Mouse (Mus musculus) olfactory bulb, adult 2 months (tissue): ENCODE data around the gene Pogz. TPM values are rescaled to one million over a fixed set of nuclear protein-coding genes. Genes with fewer than 3 reads are reported as not detected.
A peak's percentile ranks its signal among the peaks of the same experiment; 100 is the strongest.

ENCODE experiments used
- H3K27ac ChIP-seq: fragments of 200-500 bp; 2 replicates; pipeline ENCODE4 v1.5.1; 2012; ENCODE audit warnings: low read depth, low read length; ENCODE audit not compliant: insufficient read depth
- H3K4me1 ChIP-seq: fragments of 200-500 bp; 2 replicates; pipeline ENCODE4 v1.6.1; 2012; ENCODE audit warnings: low read length; ENCODE audit not compliant: control insufficient read depth, insufficient read depth
- H3K4me3 ChIP-seq: fragments of 200-500 bp; 2 replicates; pipeline ENCODE4 v1.5.1; 2012; ENCODE audit warnings: mild to moderate bottlenecking, low read depth, low read length, moderate library complexity; ENCODE audit not compliant: insufficient read depth
- CTCF ChIP-seq: fragments of 200-500 bp; IDR thresholded peaks from 2 replicates; pipeline ENCODE4 v1.5.1; 2012; ENCODE audit warnings: low read depth, mild to moderate bottlenecking, low read length, moderate library complexity; ENCODE audit not compliant: insufficient read depth
- POLR2A ChIP-seq: fragments of 200-500 bp; IDR thresholded peaks from 2 replicates; pipeline ENCODE4 v1.6.1; 2012; ENCODE audit warnings: mild to moderate bottlenecking, low read depth, low read length, moderate library complexity; ENCODE audit not compliant: insufficient read depth
- WGBS: fragments of 180-500 bp; shearing (Covaris S2); methylation state at CpG from one replicate; pipeline ENCODE4 v1.1.7; 2018; 5-methylcytosine and 5-hydroxymethylcytosine counted together
- polyA plus RNA-seq: library from polyadenylated mRNA; stranded (reverse); fragments of >200 nt; gene quantifications from 2 replicates; pipeline ENCODE4 v1.2.4, GENCODE M21; 2012; ENCODE audit warnings: low replicate concordance; ENCODE audit not compliant: missing spikeins, insufficient read depth, insufficient read length

Pogz gene
- polyA plus RNA-seq, 1 experiment = not detected

DNA sequence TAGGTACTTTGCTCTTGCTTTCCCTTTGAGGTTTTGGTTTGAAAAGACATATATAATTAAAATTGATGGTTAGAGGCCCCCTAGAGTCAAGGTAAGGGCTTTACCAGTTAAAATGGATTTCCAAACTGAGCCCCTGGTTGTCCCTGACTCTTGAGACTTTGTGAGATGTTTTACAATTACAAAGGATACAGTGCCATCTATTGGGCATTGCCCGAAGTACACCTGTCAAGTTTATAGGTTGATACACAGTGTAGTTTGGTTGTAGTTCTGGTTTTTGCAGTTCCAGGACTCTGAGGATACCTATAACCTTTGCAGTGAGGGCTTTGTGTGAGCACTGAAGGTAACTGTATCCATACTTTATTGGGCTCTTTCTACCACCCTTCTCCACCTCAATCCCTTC is 12.0 kb downstream of the Pogz start:
- TF ChIP-seq POLR2A (no peak), CTCF (no peak)
- Histone ChIP-seq H3K4me1 (peaks cover 5% of the 10 kb centered on the region; the same call in 1 of the 2 replicates), H3K4me3 (no peak overlapping the region), H3K27ac (no peak overlapping the region)
- 6% methylated on average over 1 of the region's 1 CpGs for WGBS

DNA sequence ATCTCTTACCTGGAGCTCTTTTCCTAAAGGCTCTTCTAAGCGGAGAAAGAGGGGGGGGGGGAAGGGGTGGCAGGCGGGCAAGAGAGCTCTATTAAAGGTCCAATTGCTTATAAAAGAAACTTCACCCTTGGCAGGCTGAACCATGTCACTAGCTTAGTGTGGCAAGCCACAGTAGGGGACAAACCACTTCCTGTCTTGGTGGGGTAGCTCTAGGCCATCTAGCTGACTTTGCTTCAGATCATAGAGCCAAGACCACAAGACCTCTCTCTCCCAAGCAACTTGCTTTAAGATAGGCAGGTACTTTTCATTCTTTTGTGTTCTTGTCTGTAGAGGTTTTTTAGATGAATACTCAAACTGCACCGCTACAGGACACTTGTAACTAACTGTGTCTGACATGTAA is 14.4 kb downstream of the Pogz start:
- whole genome bisulfite sequencing = 50% methylated on average over 3 of the region's 3 CpGs
- Histone ChIP-seq H3K4me1 (peaks cover 7% of the 10 kb centered on the region; the same call in 1 of the 2 replicates), H3K4me3 (no peak overlapping the region), H3K27ac (no peak overlapping the region)
- no peak for TF ChIP-seq CTCF
- no peak for TF ChIP-seq POLR2A

DNA sequence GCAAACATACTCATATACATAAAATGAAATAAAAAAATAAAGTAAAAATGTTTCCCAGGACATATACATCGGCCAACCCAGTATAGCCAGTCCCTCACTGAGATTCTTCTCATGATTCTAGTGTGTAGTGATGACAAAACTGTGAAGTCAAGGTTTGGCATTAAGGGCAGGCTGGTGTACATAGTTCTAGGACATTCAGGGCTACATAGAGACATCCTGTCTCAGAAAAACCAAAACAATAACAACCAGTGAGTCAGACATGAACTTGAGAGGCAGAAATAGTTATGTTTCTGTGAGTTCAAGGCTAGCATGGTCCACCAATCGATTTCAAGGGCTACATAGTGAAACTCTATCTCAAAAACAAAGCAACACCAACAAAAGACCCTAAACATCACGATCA is 14.8 kb downstream of the Pogz start:
- WGBS = 69% methylated on average over 3 of the region's 3 CpGs
- TF ChIP-seq CTCF = no peak
- TF ChIP-seq POLR2A = no peak
- H3K4me1 ChIP-seq = peaks cover 7% of the 10 kb centered on the region; the same call in 1 of the 2 replicates
- H3K4me3 ChIP-seq = no peak overlapping the region
- no peak overlapping the region for H3K27ac ChIP-seq

DNA sequence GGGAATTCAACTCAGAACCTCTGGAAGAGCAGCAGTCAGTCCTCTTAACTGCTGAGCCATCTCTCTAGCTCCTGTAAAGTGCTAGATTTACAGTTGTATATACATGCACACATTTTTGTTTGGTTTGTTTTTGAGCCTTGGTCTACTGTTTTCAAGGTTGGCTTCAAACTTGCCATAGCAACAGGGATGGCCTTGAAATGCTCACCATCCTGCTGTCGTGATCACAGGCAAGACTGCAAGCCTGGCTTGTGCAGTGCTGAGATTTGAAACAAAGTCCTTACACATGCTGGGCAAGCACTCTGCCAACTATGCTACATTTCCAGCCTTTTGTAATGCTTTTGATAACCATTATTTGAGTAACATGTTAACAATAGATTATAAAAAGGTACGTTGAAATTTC is 22.1 kb downstream of the Pogz start:
- Histone ChIP-seq H3K4me1 (peaks cover 7% of the 10 kb centered on the region), H3K27ac (no peak overlapping the region), H3K4me3 (no peak overlapping the region)
- 44% methylated on average over 2 of the region's 2 CpGs for WGBS
- TF ChIP-seq POLR2A (no peak), CTCF (no peak)

DNA sequence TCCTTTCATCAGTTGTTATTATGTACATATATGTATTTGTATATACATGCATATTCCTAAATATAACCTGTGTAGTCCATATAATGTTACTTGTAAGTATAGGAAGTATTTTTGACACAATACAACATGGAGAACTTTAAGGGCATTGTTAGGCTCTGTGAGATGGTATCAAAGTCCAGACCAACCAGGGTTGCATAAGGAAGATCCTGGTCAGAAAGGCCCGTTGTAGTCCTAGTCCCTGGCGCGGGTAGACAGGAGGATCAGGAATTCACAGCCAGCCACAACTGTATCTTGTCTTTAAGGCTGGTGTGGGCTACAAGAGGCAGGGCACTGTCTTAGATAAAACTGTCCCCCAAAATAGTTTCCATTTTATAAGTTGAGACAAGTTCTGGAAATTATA is 31.6 kb downstream of the Pogz start:
- no peaks in the 10 kb centered on the region for H3K4me1 ChIP-seq
- 94% methylated on average over 3 of the region's 3 CpGs for WGBS
- no peak overlapping the region for H3K27ac ChIP-seq
- no peak overlapping the region for H3K4me3 ChIP-seq
- TF ChIP-seq POLR2A = no peak
- TF ChIP-seq CTCF = no peak

DNA sequence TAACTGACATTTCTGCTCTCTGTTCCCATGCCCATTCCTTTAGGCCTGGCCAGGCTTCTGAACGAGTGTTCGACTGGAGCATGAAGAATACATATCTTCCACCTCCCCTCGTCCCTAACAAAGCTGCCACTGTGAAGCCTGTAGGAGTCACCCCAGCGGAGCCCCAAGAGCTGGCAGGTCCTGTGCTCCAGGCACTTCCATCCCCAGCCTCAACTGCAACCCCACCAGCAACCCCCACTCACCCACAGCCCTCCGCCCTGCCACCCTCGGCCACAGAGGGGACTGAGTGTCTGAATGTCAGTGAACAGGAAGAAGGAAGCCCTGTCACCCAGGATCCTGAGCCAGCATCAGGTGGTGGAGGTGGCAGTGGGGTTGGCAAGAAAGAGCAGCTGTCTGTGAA is 41.3 kb downstream of the Pogz start:
- H3K4me1 ChIP-seq = no peaks in the 10 kb centered on the region
- 80% methylated on average over 6 of the region's 6 CpGs for WGBS
- TF ChIP-seq CTCF (no peak), POLR2A (no peak)
- no peak overlapping the region for H3K4me3 ChIP-seq
- H3K27ac ChIP-seq = no peak overlapping the region

DNA sequence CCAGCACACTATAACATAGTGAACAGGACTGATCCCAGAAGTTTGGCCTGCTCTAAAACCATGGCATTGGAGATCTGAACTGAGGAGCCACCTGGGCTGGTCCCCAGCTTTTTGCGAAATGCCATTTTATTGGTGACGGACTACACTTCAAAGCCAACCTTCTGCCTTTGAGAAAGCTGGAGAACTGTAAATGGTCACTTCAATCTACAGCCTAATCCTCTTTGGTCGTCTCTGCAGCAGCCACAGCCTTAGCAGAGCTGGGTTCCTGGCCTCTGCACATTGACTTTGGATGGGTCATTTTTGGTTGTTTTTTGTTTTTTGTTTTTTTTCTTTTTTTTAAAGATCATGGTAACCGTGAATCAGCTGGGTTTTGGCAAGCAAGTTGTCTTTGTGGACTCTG is 44.5 kb downstream of the Pogz start:
- Histone ChIP-seq H3K4me3 (no peak overlapping the region), H3K27ac (no peak overlapping the region), H3K4me1 (peaks cover 5% of the 10 kb centered on the region)
- 63% methylated on average over 4 of the region's 4 CpGs for WGBS
- TF ChIP-seq CTCF (no peak), POLR2A (no peak)

DNA sequence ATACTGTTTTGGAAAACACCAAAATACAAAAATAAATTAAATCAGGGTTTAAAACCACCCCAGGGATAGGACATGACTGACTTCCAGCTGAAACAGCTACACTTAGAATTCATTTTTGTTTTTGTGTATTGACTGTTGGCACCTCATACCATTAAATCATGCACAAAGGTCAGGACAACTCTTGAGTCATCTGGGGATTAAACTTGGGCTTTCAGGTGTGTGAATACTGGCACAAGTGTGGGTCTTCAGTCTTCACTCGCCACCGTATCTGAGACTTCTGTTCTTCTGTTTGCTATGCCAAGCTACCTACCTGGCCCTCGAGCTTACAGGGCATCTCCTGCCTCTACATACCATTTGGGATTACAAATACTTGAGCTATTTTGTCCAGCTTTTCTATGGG is 45.2 kb downstream of the Pogz start:
- TF ChIP-seq CTCF (no peak), POLR2A (no peak)
- Histone ChIP-seq H3K4me3 (no peak overlapping the region), H3K4me1 (peaks cover 5% of the 10 kb centered on the region), H3K27ac (no peak overlapping the region)
- 83% methylated on average over 3 of the region's 3 CpGs for WGBS

DNA sequence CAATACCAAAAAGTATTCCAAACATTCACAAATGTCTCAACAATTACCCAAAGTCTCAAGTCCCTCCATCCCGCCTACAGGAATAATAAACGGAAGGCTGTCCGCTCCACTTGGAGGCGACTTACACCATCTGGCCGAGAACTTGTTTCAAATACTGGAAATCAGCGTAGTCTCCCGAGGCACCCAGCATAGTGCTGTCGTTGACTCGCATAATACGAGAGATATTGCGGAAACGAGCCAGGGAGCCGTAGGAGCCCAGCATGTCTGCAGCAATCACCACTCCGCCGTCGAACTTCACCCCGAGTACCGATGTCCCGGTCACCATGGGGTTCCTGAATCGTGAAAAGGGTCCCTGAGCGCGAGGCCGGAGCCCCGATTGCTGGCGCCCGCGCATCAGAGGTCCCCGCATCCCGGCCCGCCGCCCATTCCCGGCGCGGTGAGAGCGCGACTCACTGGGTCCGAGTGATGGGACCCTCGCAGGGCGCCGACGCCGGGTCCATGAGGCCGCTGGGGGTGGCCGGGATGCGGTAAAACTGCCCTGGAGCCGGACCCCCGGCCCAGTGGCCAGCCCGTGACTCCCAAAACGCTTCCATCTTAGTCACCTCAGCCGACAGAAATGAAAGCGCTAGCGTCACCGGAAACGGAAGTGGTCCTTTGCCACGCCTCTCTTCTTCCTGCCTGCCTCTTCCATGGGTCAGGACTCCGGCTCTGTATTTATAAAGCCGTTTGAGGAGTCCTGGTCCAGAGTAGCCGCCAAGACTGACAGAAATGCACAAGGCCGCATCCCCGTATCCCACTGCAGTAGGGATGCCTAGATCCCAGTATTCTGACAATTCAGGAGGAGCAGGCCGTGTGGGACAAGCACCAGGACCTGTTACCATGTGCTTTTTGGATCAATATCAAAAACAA is 49.2 kb downstream of the Pogz start, which contains the start of gene Psmb4:
TSS of gene Psmb4 (minus strand) at position 646 of the 909 bp plus-strand sequence.
- TF ChIP-seq POLR2A (peak; percentile 73), CTCF (no peak)
- Histone ChIP-seq H3K27ac (peak within 1 kb of the TSS; percentile 63), H3K4me3 (peak within 1 kb of the TSS; percentile 88), H3K4me1 (peaks cover 5% of the 10 kb centered on the region)
- under 1% methylated on average over 61 of the region's 61 CpGs for WGBS

DNA sequence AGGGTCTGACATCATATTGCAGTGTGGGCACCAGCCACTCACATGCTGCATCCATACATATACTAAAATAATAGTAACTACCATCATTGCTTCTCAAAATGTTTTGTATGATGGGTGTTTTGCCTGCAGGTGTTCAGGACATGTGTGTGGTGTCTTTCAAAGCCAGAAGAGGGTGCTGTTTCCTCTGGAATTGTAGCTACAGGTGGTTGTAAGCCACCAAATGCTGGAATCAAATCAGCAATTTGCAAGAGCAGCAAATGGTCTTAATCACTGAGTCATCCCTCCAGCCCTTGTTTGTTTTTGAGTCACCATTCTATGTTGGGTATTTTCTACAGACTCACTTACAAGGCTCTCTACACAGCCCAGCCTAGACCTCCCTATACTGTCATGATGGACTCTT is 51.2 kb downstream of the Pogz start:
- no peak overlapping the region for H3K4me3 ChIP-seq
- H3K4me1 ChIP-seq = peaks cover 5% of the 10 kb centered on the region
- no peak overlapping the region for H3K27ac ChIP-seq
- TF ChIP-seq CTCF (no peak), POLR2A (no peak)
